Mouse (Mus musculus): Measurements from ENCODE around the gene Defa31.
"Not testable (repeated sequence)": the region's sequence is repeated elsewhere in the genome, so short reads cannot be mapped to it uniquely, and the experiment has no call there.

Defa31 gene

DNA sequence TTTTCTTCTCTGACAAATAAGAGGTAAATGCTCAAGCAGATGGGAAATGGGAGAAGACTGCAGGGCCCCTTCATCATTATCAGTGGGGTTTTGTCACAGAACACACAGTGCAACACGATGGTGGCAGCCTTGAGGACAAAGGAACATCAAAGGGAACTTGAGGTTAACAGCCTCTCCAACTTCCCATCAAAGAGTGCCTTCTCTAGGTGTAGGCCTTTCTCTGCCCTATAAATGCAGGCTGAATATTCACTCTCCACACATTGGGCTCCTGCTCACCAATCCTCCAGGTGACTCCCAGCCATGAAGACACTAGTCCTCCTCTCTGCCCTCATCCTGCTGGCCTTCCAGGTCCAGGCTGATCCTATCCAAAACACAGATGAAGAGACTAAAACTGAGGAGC, at the start of gene Defa31:
TSS of gene Defa31 (plus strand) at position 301 of the 400 bp plus-strand sequence.
- not testable (repeated sequence) for DNase-seq (ENCODE audit: low spot score in 2 of 2)

DNA sequence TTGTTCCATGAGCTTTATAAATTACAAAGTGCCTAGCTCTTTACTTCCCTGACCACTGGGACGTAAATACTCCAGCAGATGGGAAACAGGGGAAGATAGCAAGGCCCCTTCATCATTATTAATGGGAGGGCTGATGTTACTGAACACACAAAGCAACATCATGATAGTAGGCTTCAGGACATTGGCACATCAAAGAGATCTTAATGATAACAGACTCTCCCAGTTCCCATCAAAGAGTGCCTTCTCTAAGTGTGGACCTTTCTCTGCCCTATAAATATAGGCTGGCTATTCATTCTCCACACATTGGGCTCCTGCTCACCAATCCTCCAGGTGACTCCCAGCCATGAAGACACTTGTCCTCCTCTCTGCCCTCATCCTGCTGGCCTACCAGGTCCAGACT, 29.4 kb upstream of the Defa31 start, which contains the start of gene Defa22:
TSS of gene Defa22 (plus strand) at position 301 of the 400 bp plus-strand sequence.
- DNase-seq (ENCODE audit: low spot score in 2 of 2), result not testable (repeated sequence)

DNA sequence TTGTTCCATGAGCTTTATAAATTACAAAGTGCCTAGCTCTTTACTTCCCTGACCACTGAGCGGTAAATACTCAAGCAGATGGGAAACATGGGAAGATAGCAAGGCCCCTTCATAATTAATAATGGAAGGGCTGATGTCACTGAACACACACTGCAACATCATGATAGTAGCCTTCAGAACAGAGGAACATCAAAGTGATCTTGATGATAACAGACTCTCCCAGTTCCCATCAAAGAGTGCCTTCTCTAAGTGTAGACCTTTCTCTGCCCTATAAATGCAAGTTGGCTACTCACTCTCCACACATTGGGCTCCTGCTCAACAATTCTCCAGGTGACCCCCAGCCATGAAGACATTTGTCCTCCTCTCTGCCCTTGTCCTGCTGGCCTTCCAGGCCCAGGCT, 9.8 kb downstream of the Defa31 start, which contains the start of gene Gm15293:
TSS of gene Gm15293 (plus strand) at position 301 of the 400 bp plus-strand sequence.
- not testable (repeated sequence) for DNase-seq (ENCODE audit: low spot score in 2 of 2)
